Mouse (Mus musculus): ENCODE measurements around the gene Loxl3.
A peak's percentile ranks its signal among the peaks of the same experiment; 100 is the strongest.

GRCm38 (mm10) chr6:83004872-83005271 is 29.1 kb upstream of the Loxl3 start:
- no peak for TF ChIP-seq CTCF (IDR thresholded peaks at IDR 0.05; ENCODE audit: extremely low read depth, insufficient read depth, insufficient read length, insufficient replicate concordance)
- peak; percentile 35; the same call in 1 of the 2 replicates for TF ChIP-seq POLR2A (IDR thresholded peaks at IDR 0.05; ENCODE audit: low read depth, low read length)
